In genomic region chr8:86908536-86908935, GRCm38 (mm10) we compare ENCODE assay signal across 9 mouse cellular contexts. TPM values are rescaled to one million over a fixed set of nuclear protein-coding genes. Genes with fewer than 3 reads are reported as not detected.
DNase-seq lines count a peak whose midpoint lies in the region; ATAC-seq and TF ChIP-seq lines count a peak whose summit lies in the region.
"Had no signal": no experiment of that assay in that cellular context is flagged by ENCODE, and none has a peak within 500 bp of the region (broad histone marks: within the 10 kb centered on the region; RNA-seq: fewer than 3 reads in every experiment).

No protein-coding gene starts in this region.

- H3K27ac ChIP-seq in hindbrain, embryonic 10.5 days, result no peak overlapping the region
- H3K27ac ChIP-seq in hindbrain, embryonic 12.5 days, result no peak overlapping the region
- H3K27ac ChIP-seq in testis, adult 2 months (ENCODE audit: control insufficient read depth, insufficient read depth, low read depth, low read length), result no peak overlapping the region

- in situ Hi-C loops in Patski (cut with MboI; ENCODE audit: low pct_unique_long_range_greater_than_20kb), result loop anchor here (5.0 to 10.0 kb wide), 3 partner anchors 184 to 321 kb away; no protein-coding TSS in a partner anchor

- H3K4me2 ChIP-seq in hindbrain, embryonic 12.5 days (replicated peaks), result no peak overlapping the region

- 0 out of 2 replicates have a peak, but pooled peaks cover 3% of the 10 kb centered on the region for H3K4me1 ChIP-seq in hindbrain, embryonic 10.5 days (replicated peaks)
- H3K4me1 ChIP-seq in hindbrain, embryonic 12.5 days, result no peaks in the 10 kb centered on the region
- H3K4me1 ChIP-seq in testis, adult 2 months (ENCODE audit: control insufficient read depth, insufficient read depth, low read length), result peaks cover 3% of the 10 kb centered on the region

- POLR2A ChIA-PET in Patski (lab: Charles Lee), result interaction anchor here (0.6 to 0.8 kb wide), 5 partner anchors 33 to 735 kb away, joined by 3 to 5 read pairs (median 4); no protein-coding TSS in a partner anchor

- TF ChIP-seq POLR2A in testis, adult 2 months (IDR thresholded peaks at IDR 0.05; ENCODE audit: control insufficient read depth, low read depth, low read length), result no peak

- H3K36me3 ChIP-seq in hindbrain, embryonic 10.5 days, result no peaks in the 10 kb centered on the region
- H3K36me3 ChIP-seq in hindbrain, embryonic 12.5 days, result no peaks in the 10 kb centered on the region
- no peaks in the 10 kb centered on the region for H3K36me3 ChIP-seq in testis, adult 2 months (ENCODE audit: control insufficient read depth, insufficient read depth, low read length)

- H3K9me3 ChIP-seq in hindbrain, embryonic 10.5 days, result no peaks in the 10 kb centered on the region
- H3K9me3 ChIP-seq in hindbrain, embryonic 12.5 days (replicated peaks), result no peaks in the 10 kb centered on the region

- no peak overlapping the region for H3K9ac ChIP-seq in hindbrain, embryonic 12.5 days

- peak; percentile 91 for TF ChIP-seq CTCF in Patski (IDR thresholded peaks at IDR 0.05)
- TF ChIP-seq CTCF in testis, adult 2 months (IDR thresholded peaks at IDR 0.05; ENCODE audit: control insufficient read depth, insufficient read depth, insufficient replicate concordance, low read depth, low read length), result peak; percentile 21; the same call in 1 of the 2 replicates

- no peaks in the 10 kb centered on the region for H3K27me3 ChIP-seq in hindbrain, embryonic 10.5 days (ENCODE audit: insufficient read depth, poor library complexity, severe bottlenecking)
- 0 out of 2 replicates have a peak, but pooled peaks cover 4% of the 10 kb centered on the region for H3K27me3 ChIP-seq in hindbrain, embryonic 12.5 days
- no peaks in the 10 kb centered on the region for H3K27me3 ChIP-seq in Patski
- H3K27me3 ChIP-seq in testis, adult 2 months (ENCODE audit: control insufficient read depth, insufficient read depth, low read length), result no peaks in the 10 kb centered on the region

- DNase-seq in hindbrain, embryonic 10.5 days (ENCODE audit: low spot score), result peak; percentile 75
- DNase-seq in Patski (ENCODE audit: low read depth, low spot score), result no peak
- peak; percentile 82 to 89 for DNase-seq in cerebellum, postnatal 25 days
- peak; percentile 25 to 60 for DNase-seq in heart, adult 9 months (ENCODE audit: low spot score in 2 of 2)
- peak; percentile 66 to 77 for DNase-seq in layer of hippocampus, postnatal 36 days

- CTCF ChIA-PET in Patski (lab: Charles Lee), result interaction anchor here (0.7 to 3.0 kb wide), 13 partner anchors 19 to 1209 kb away, joined by 3 to 33 read pairs (median 4); no protein-coding TSS in a partner anchor

- no peak for ATAC-seq in hindbrain, embryonic 12.5 days (ENCODE audit: low FRiP score)
- ATAC-seq in Patski, result peak; percentile 44
- peak; percentile 76 for ATAC-seq in megakaryocyte-erythroid progenitor cell, adult 5-6 weeks (replicated peaks; ENCODE audit: low FRiP score, low TSS enrichment, poor library complexity, severe bottlenecking)

- no peak overlapping the region for H3K4me3 ChIP-seq in hindbrain, embryonic 10.5 days
- H3K4me3 ChIP-seq in hindbrain, embryonic 12.5 days, result no peak overlapping the region
- no peak overlapping the region for H3K4me3 ChIP-seq in testis, adult 2 months (ENCODE audit: control insufficient read depth, low read depth, low read length)
- H3K4me3 ChIP-seq: myocyte had no signal

- WGBS in hindbrain, embryonic 10.5 days, result 24% methylated on average over 6 of the region's 6 CpGs
- 17% methylated on average over 6 of the region's 6 CpGs for WGBS in hindbrain, embryonic 12.5 days

RNA-seq across cellular contexts. Expression of gene N4bp1, which starts 23.5 kb away (rescaled TPM):
- 9.2 and 9.6 TPM in 2 replicates for polyA plus RNA-seq in hindbrain, embryonic 10.5 days (2016; fragmentation: Nextera tagmentation; extraction: Ambion mirVana)
- 12.2 and 13.2 TPM in 2 replicates for polyA plus RNA-seq in hindbrain, embryonic 12.5 days (2016; fragmentation: Nextera tagmentation; extraction: Ambion mirVana)
- 35.2 TPM for polyA plus RNA-seq in Patski (2021)
- 10 to 100 TPM; 38.5 to 40.9 TPM for total RNA-seq in layer of hippocampus, postnatal 36 days (2021)
- 15.9 and 17.0 TPM in 2 replicates for total RNA-seq in megakaryocyte-erythroid progenitor cell, adult 5-6 weeks (2014; fragmentation: Nextera tagmentation)
- 11.1 and 14.5 TPM in 2 replicates for total RNA-seq in megakaryocyte-erythroid progenitor cell, adult 5-6 weeks (2017)
- polyA plus RNA-seq in testis, adult 2 months (2012; rRNA removed), result 5.0 and 6.7 TPM in 2 replicates
